Mouse (Mus musculus): ENCODE results near the gene Selenoi. TPM values are rescaled to one million over a fixed set of nuclear protein-coding genes. Genes with fewer than 3 reads are reported as not detected.

Selenoi gene
- total RNA-seq, 2 experiments from 2014 or later: 47.6 to 56.7 TPM

GRCm38 (mm10) chr5:30231891-30232270, 500 bp upstream of the Selenoi start:
- intact Hi-C loops (cut with DNase I): no loop called here

GRCm38 (mm10) chr5:30233042-30233441, 661 bp downstream of the Selenoi start:
- peak; percentile 18 to 34 for DNase-seq (ENCODE audit: low spot score in 2 of 2)
- intact Hi-C loops (cut with DNase I): no loop called here

More at GRCm38 (mm10) chr5:30231891-30232270, 500 bp upstream of the Selenoi start:
- DNase-seq (ENCODE audit: low spot score in 2 of 2): no peak

- intact Hi-C loops (cut with DNase I): no loop called here
Observed at GRCm38 (mm10) chr5:30233979-30234378, 1.6 kb downstream of the Selenoi start.

GRCm38 (mm10) chr5:30235641-30236126, 3.3 kb downstream of the Selenoi start:
- DNase-seq (ENCODE audit: low spot score in 2 of 2): no peak
- intact Hi-C loops (cut with DNase I): no loop called here

More at GRCm38 (mm10) chr5:30233979-30234378, 1.6 kb downstream of the Selenoi start:
- no peak for DNase-seq (ENCODE audit: low spot score in 2 of 2)

- intact Hi-C loops (cut with DNase I): no loop called here
- DNase-seq (ENCODE audit: low spot score in 2 of 2): no peak
Observed at GRCm38 (mm10) chr5:30238533-30238932, 6.2 kb downstream of the Selenoi start.

- no peak for DNase-seq (ENCODE audit: low spot score in 2 of 2)
Observed at GRCm38 (mm10) chr5:30240552-30240951, 8.2 kb downstream of the Selenoi start.

GRCm38 (mm10) chr5:30242410-30242809, 10.0 kb downstream of the Selenoi start:
- intact Hi-C loops (cut with DNase I): no loop called here
- no peak for DNase-seq (ENCODE audit: low spot score in 2 of 2)

More at GRCm38 (mm10) chr5:30240552-30240951, 8.2 kb downstream of the Selenoi start:
- intact Hi-C loops (cut with DNase I): no loop called here

- peak in 1 of 2 experiments; percentile 7 for DNase-seq (ENCODE audit: low spot score in 2 of 2)
- intact Hi-C loops (cut with DNase I): no loop called here
Observed at GRCm38 (mm10) chr5:30243741-30244140, 11.4 kb downstream of the Selenoi start.

GRCm38 (mm10) chr5:30245861-30246416, 13.6 kb downstream of the Selenoi start:
- DNase-seq (ENCODE audit: low spot score in 2 of 2): no peak
- intact Hi-C loops (cut with DNase I): no loop called here

- intact Hi-C loops (cut with DNase I): no loop called here
Observed at GRCm38 (mm10) chr5:30247666-30248065, 15.3 kb downstream of the Selenoi start.

GRCm38 (mm10) chr5:30255567-30256354, 23.4 kb downstream of the Selenoi start:
- intact Hi-C loops (cut with DNase I): no loop called here

More at GRCm38 (mm10) chr5:30247666-30248065, 15.3 kb downstream of the Selenoi start:
- DNase-seq (ENCODE audit: low spot score in 2 of 2): no peak

GRCm38 (mm10) chr5:30258776-30259175, 26.4 kb downstream of the Selenoi start:
- intact Hi-C loops (cut with DNase I): no loop called here
- no peak for DNase-seq (ENCODE audit: low spot score in 2 of 2)

More at GRCm38 (mm10) chr5:30255567-30256354, 23.4 kb downstream of the Selenoi start:
- DNase-seq (ENCODE audit: low spot score in 2 of 2): no peak

- intact Hi-C loops (cut with DNase I): no loop called here
- DNase-seq (ENCODE audit: low spot score in 2 of 2): peak; percentile 64 to 86
Observed at GRCm38 (mm10) chr5:30270571-30271190, 38.3 kb downstream of the Selenoi start.

- intact Hi-C loops (cut with DNase I): no loop called here
- DNase-seq (ENCODE audit: low spot score in 2 of 2): no peak
Observed at GRCm38 (mm10) chr5:30271599-30272281, 39.4 kb downstream of the Selenoi start.

GRCm38 (mm10) chr5:30276361-30276760, 44.0 kb downstream of the Selenoi start:
- DNase-seq (ENCODE audit: low spot score in 2 of 2): peak; percentile 10 to 15
- intact Hi-C loops (cut with DNase I): no loop called here

GRCm38 (mm10) chr5:30278952-30279351, 46.6 kb downstream of the Selenoi start:
- no peak for DNase-seq (ENCODE audit: low spot score in 2 of 2)
- intact Hi-C loops (cut with DNase I): no loop called here

GRCm38 (mm10) chr5:30279446-30279845, 47.1 kb downstream of the Selenoi start:
- intact Hi-C loops (cut with DNase I): no loop called here

GRCm38 (mm10) chr5:30280864-30281263, 48.5 kb downstream of the Selenoi start:
- intact Hi-C loops (cut with DNase I): no loop called here
- DNase-seq (ENCODE audit: low spot score in 2 of 2): no peak

More at GRCm38 (mm10) chr5:30279446-30279845, 47.1 kb downstream of the Selenoi start:
- DNase-seq (ENCODE audit: low spot score in 2 of 2): no peak

GRCm38 (mm10) chr5:30281291-30281732, 48.9 kb downstream of the Selenoi start, which contains the start of gene Drc1:
Gene Drc1 (plus strand): TSS chr5:30281388.
- peak; percentile 69 to 75 for DNase-seq (ENCODE audit: low spot score in 2 of 2)
- intact Hi-C loops (cut with DNase I): no loop called here
